Mouse (Mus musculus) intestine, embryonic 15.5 days (tissue): ENCODE data around the gene Scamp3. TPM values are rescaled to one million over a fixed set of nuclear protein-coding genes. Genes with fewer than 3 reads are reported as not detected.
"Not testable (repeated sequence)": the region's sequence is repeated elsewhere in the genome, so short reads cannot be mapped to it uniquely, and the experiment has no call there.

Source experiments
- ATAC-seq: fragments of 200-750 bp; cut with Nextera tagmentation; 2 replicates; pipeline ENCODE4 v1.8.0; 2017; ENCODE audit warnings: moderate TSS enrichment, moderate library complexity
- H3K27ac ChIP-seq: fragments of 300-500 bp; sonication (generic); 2 replicates; pipeline ENCODE4 v1.5.1; 2015; ENCODE audit warnings: mild to moderate bottlenecking, inconsistent platforms
- H3K27me3 ChIP-seq: fragments of 300-500 bp; sonication (generic); replicated peaks from 2 replicates; pipeline ENCODE4 v1.6.1; 2015; ENCODE audit warnings: inconsistent platforms
- H3K36me3 ChIP-seq: fragments of 300-500 bp; sonication (generic); 2 replicates; pipeline ENCODE4 v1.6.1; 2015; ENCODE audit warnings: inconsistent platforms
- H3K4me1 ChIP-seq: fragments of 300-500 bp; sonication (generic); replicated peaks from 2 replicates; pipeline ENCODE4 v1.6.1; 2015; ENCODE audit warnings: inconsistent platforms
- H3K4me2 ChIP-seq: fragments of 300-500 bp; sonication (generic); replicated peaks from 2 replicates; pipeline ENCODE4 v1.6.1; 2015; ENCODE audit warnings: mild to moderate bottlenecking, inconsistent platforms
- H3K4me3 ChIP-seq: fragments of 300-500 bp; sonication (generic); replicated peaks from 2 replicates; pipeline ENCODE4 v1.5.1; 2015; ENCODE audit warnings: inconsistent platforms
- H3K9ac ChIP-seq: fragments of 300-500 bp; sonication (generic); 2 replicates; pipeline ENCODE4 v1.6.1; 2015; ENCODE audit warnings: inconsistent platforms
- H3K9me3 ChIP-seq: fragments of 300-500 bp; sonication (generic); 2 replicates; pipeline ENCODE4 v1.6.1; 2016; ENCODE audit warnings: inconsistent platforms
- WGBS: fragments of 180-500 bp; shearing (Covaris S2); methylation state at CpG from one replicate; pipeline ENCODE4 v1.1.7; 2015; 5-methylcytosine and 5-hydroxymethylcytosine counted together
- polyA plus RNA-seq: library from polyadenylated mRNA; unstranded; fragments of >200 nt; fragmentation: Nextera tagmentation; extraction: Ambion mirVana; gene quantifications from 2 replicates; pipeline ENCODE4 v1.2.1, GENCODE M21; 2015

Gene Scamp3
- polyA plus RNA-seq, 1 experiment from 2014 or later: 115 TPM

- ATAC-seq: no peak
- Histone ChIP-seq H3K36me3 (peaks cover 44% of the 10 kb centered on the region), H3K9me3 (no peaks in the 10 kb centered on the region), H3K9ac (no peak overlapping the region), H3K27ac (no peak overlapping the region), H3K4me1 (peaks cover 4% of the 10 kb centered on the region), H3K27me3 (no peaks in the 10 kb centered on the region), H3K4me3 (no peak overlapping the region), H3K4me2 (no peak overlapping the region)
- 92% methylated on average over 7 of the region's 7 CpGs for WGBS
Measured at GRCm38 (mm10) chr3:89206079-89206478, 28.8 kb downstream of the Scamp3 start.

GRCm38 (mm10) chr3:89206695-89207094 lies 29.4 kb downstream of the Scamp3 start:
- Histone ChIP-seq H3K4me2 (no peak overlapping the region), H3K9ac (no peak overlapping the region), H3K9me3 (no peaks in the 10 kb centered on the region), H3K4me3 (no peak overlapping the region), H3K27me3 (no peaks in the 10 kb centered on the region), H3K27ac (no peak overlapping the region), H3K4me1 (peaks cover 4% of the 10 kb centered on the region), H3K36me3 (peaks cover 45% of the 10 kb centered on the region)
- WGBS: 82% methylated on average over 2 of the region's 2 CpGs
- ATAC-seq: no peak

- no peak overlapping the region for H3K27ac ChIP-seq
- 87% methylated on average over 13 of the region's 13 CpGs for WGBS
- no peak for ATAC-seq
Measured at GRCm38 (mm10) chr3:89208075-89208657, 30.9 kb downstream of the Scamp3 start.

GRCm38 (mm10) chr3:89208736-89209135 lies 31.5 kb downstream of the Scamp3 start:
- Histone ChIP-seq H3K9ac (no peak overlapping the region), H3K4me3 (no peak overlapping the region), H3K4me2 (no peak overlapping the region), H3K4me1 (peaks cover 7% of the 10 kb centered on the region), H3K27ac (no peak overlapping the region), H3K9me3 (no peaks in the 10 kb centered on the region), H3K27me3 (no peaks in the 10 kb centered on the region), H3K36me3 (peaks cover 45% of the 10 kb centered on the region)
- 86% methylated on average over 6 of the region's 6 CpGs for WGBS
- no peak for ATAC-seq

More at GRCm38 (mm10) chr3:89208075-89208657, 30.9 kb downstream of the Scamp3 start:
- no peak overlapping the region for H3K4me2 ChIP-seq
- H3K9ac ChIP-seq: no peak overlapping the region
- no peaks in the 10 kb centered on the region for H3K27me3 ChIP-seq
- H3K4me1 ChIP-seq: peaks cover 10% of the 10 kb centered on the region
- no peaks in the 10 kb centered on the region for H3K9me3 ChIP-seq
- no peak overlapping the region for H3K4me3 ChIP-seq
- H3K36me3 ChIP-seq: peaks cover 45% of the 10 kb centered on the region

- no peaks in the 10 kb centered on the region for H3K27me3 ChIP-seq
- H3K4me1 ChIP-seq: peaks cover 8% of the 10 kb centered on the region
- H3K4me2 ChIP-seq: no peak overlapping the region
- no peak overlapping the region for H3K9ac ChIP-seq
- H3K36me3 ChIP-seq: peaks cover 42% of the 10 kb centered on the region
- 88% methylated on average over 7 of the region's 7 CpGs for WGBS
- no peak overlapping the region for H3K4me3 ChIP-seq
- no peak for ATAC-seq
- no peak overlapping the region for H3K27ac ChIP-seq
- H3K9me3 ChIP-seq: no peaks in the 10 kb centered on the region
Measured at GRCm38 (mm10) chr3:89209731-89210130, 32.5 kb downstream of the Scamp3 start.

- H3K4me2 ChIP-seq: no peak overlapping the region
- no peak overlapping the region for H3K9ac ChIP-seq
- no peaks in the 10 kb centered on the region for H3K27me3 ChIP-seq
- H3K27ac ChIP-seq: no peak overlapping the region
- ATAC-seq: no peak
- peaks cover 42% of the 10 kb centered on the region for H3K36me3 ChIP-seq
- 76% methylated on average over 13 of the region's 13 CpGs for WGBS
- peaks cover 12% of the 10 kb centered on the region for H3K4me1 ChIP-seq
- H3K9me3 ChIP-seq: no peaks in the 10 kb centered on the region
- H3K4me3 ChIP-seq: no peak overlapping the region
Measured at GRCm38 (mm10) chr3:89210162-89210561, 32.9 kb downstream of the Scamp3 start.

- Histone ChIP-seq H3K36me3 (peaks cover 42% of the 10 kb centered on the region), H3K9me3 (no peaks in the 10 kb centered on the region), H3K27me3 (no peaks in the 10 kb centered on the region), H3K4me2 (no peak overlapping the region), H3K9ac (no peak overlapping the region), H3K4me1 (peaks cover 18% of the 10 kb centered on the region), H3K4me3 (no peak overlapping the region), H3K27ac (no peak overlapping the region)
- WGBS: 78% methylated on average over 7 of the region's 7 CpGs
- ATAC-seq: no peak
Measured at GRCm38 (mm10) chr3:89210731-89211130, 33.5 kb downstream of the Scamp3 start.

- peak overlapping the region; percentile 87 for H3K4me2 ChIP-seq
- peak overlapping the region; percentile 66 for H3K9ac ChIP-seq
- H3K4me1 ChIP-seq: peaks cover 22% of the 10 kb centered on the region
- H3K9me3 ChIP-seq: no peaks in the 10 kb centered on the region
- H3K27ac ChIP-seq: peak overlapping the region; percentile 98
- peak overlapping the region; percentile 80 for H3K4me3 ChIP-seq
- WGBS: under 1% methylated on average over 69 of the region's 69 CpGs
- no peaks in the 10 kb centered on the region for H3K27me3 ChIP-seq
- H3K36me3 ChIP-seq: peaks cover 15% of the 10 kb centered on the region
- peak; percentile 94 for ATAC-seq
Measured at GRCm38 (mm10) chr3:89213803-89214530, 36.7 kb downstream of the Scamp3 start.

- peak within 1 kb of the TSS; percentile 87 for H3K4me2 ChIP-seq
- H3K9ac ChIP-seq: peak within 1 kb of the TSS; percentile 66
- H3K27me3 ChIP-seq: no peaks in the 10 kb centered on the region
- no peak for ATAC-seq
- H3K4me3 ChIP-seq: peak within 1 kb of the TSS; percentile 80
- 2% methylated on average over 19 of the region's 19 CpGs for WGBS
- H3K36me3 ChIP-seq: peaks cover 6% of the 10 kb centered on the region; the same call in 1 of the 2 replicates
- no peaks in the 10 kb centered on the region for H3K9me3 ChIP-seq
- peak within 1 kb of the TSS; percentile 98 for H3K27ac ChIP-seq
- peaks cover 22% of the 10 kb centered on the region for H3K4me1 ChIP-seq
Measured at GRCm38 (mm10) chr3:89214681-89215411, 37.6 kb downstream of the Scamp3 start, which contains the start of gene Thbs3. Gene Thbs3, plus strand, starts transcription at chr3:89215180.

- peak overlapping the region; percentile 66 for H3K9ac ChIP-seq
- peaks cover 22% of the 10 kb centered on the region for H3K4me1 ChIP-seq
Measured at GRCm38 (mm10) chr3:89215853-89216252, 38.6 kb downstream of the Scamp3 start.

GRCm38 (mm10) chr3:89216407-89216806 lies 39.1 kb downstream of the Scamp3 start:
- peaks cover 22% of the 10 kb centered on the region for H3K4me1 ChIP-seq
- not testable (repeated sequence) for H3K9ac ChIP-seq, H3K36me3 ChIP-seq, ATAC-seq, H3K4me3 ChIP-seq, H3K27me3 ChIP-seq, H3K9me3 ChIP-seq, H3K27ac ChIP-seq
- WGBS: 74% methylated on average over 7 of the region's 7 CpGs
- peak overlapping the region; percentile 87; the same call in 1 of the 2 replicates for H3K4me2 ChIP-seq

More at GRCm38 (mm10) chr3:89215853-89216252, 38.6 kb downstream of the Scamp3 start:
- no peak overlapping the region for H3K27ac ChIP-seq
- 2% methylated on average over 6 of the region's 6 CpGs for WGBS
- H3K27me3 ChIP-seq: no peaks in the 10 kb centered on the region
- H3K36me3 ChIP-seq: 0 out of 2 replicates have a peak, but pooled peaks cover 3% of the 10 kb centered on the region
- ATAC-seq: no peak
- H3K9me3 ChIP-seq: no peaks in the 10 kb centered on the region
- H3K4me2 ChIP-seq: peak overlapping the region; percentile 87
- H3K4me3 ChIP-seq: peak overlapping the region; percentile 80

GRCm38 (mm10) chr3:89218271-89218670 lies 41.0 kb downstream of the Scamp3 start:
- WGBS: 91% methylated on average over 1 of the region's 1 CpGs
- no peaks in the 10 kb centered on the region for H3K36me3 ChIP-seq
- H3K4me1 ChIP-seq: peaks cover 15% of the 10 kb centered on the region
- no peaks in the 10 kb centered on the region for H3K9me3 ChIP-seq
- H3K4me2 ChIP-seq: no peak overlapping the region
- no peak for ATAC-seq
- H3K9ac ChIP-seq: no peak overlapping the region
- no peak overlapping the region for H3K4me3 ChIP-seq
- no peaks in the 10 kb centered on the region for H3K27me3 ChIP-seq
- no peak overlapping the region for H3K27ac ChIP-seq
